Mouse (Mus musculus): ENCODE measurements at regions not wholly inside any gene's neighbourhood (a gene's known extent, or its start where the extent isn't known, plus 50 kb on each side); places are given as distances from the start of the nearest gene placed in this dataset.
A peak's percentile ranks its signal among the peaks of the same experiment; 100 is the strongest.

GRCm38 (mm10) chr14:98781711-98782110 lies 212.4 kb downstream of the Rpl36a-ps1 start:
- Histone ChIP-seq H3K9me3 (ENCODE audit: low read depth, low read length) (no peaks in the 10 kb centered on the region), H3K9ac (no peak overlapping the region), H3K4me1 (ENCODE audit: insufficient read depth) (no peaks in the 10 kb centered on the region), H3K4me3 (ENCODE audit: low read depth, low read length) (no peak overlapping the region), H3K4me2 (no peak overlapping the region), H3K27me3 (ENCODE audit: insufficient read depth, low read length) (no peaks in the 10 kb centered on the region), H3K27ac (ENCODE audit: low read depth) (no peak overlapping the region), H3K36me3 (ENCODE audit: insufficient read depth) (no peaks in the 10 kb centered on the region)
- TF ChIP-seq CTCF (IDR thresholded peaks at IDR 0.05; ENCODE audit: low read depth) = no peak
- DNase-seq (no peak), ATAC-seq (ENCODE audit: insufficient read depth) (no peak)
- 92% methylated on average over 12 of the region's 12 CpGs for WGBS

GRCm38 (mm10) chr14:98772080-98772479 lies 222.0 kb downstream of the Rpl36a-ps1 start:
- no peak overlapping the region for H3K9ac ChIP-seq
- no peaks in the 10 kb centered on the region for H3K36me3 ChIP-seq (ENCODE audit: insufficient read depth)
- 75% methylated on average over 4 of the region's 4 CpGs for WGBS
- no peaks in the 10 kb centered on the region for H3K4me1 ChIP-seq (ENCODE audit: insufficient read depth)
- no peak for DNase-seq
- no peaks in the 10 kb centered on the region for H3K9me3 ChIP-seq (ENCODE audit: low read depth, low read length)
- H3K27ac ChIP-seq (ENCODE audit: low read depth) = no peak overlapping the region
- H3K27me3 ChIP-seq (ENCODE audit: insufficient read depth, low read length) = no peaks in the 10 kb centered on the region
- ATAC-seq (ENCODE audit: insufficient read depth) = no peak
- no peak overlapping the region for H3K4me2 ChIP-seq
- TF ChIP-seq CTCF (IDR thresholded peaks at IDR 0.05; ENCODE audit: low read depth) = no peak
- no peak overlapping the region for H3K4me3 ChIP-seq (ENCODE audit: low read depth, low read length)

- Histone ChIP-seq H3K27me3 (ENCODE audit: insufficient read depth, low read length) (no peaks in the 10 kb centered on the region), H3K9me3 (ENCODE audit: low read depth, low read length) (no peaks in the 10 kb centered on the region), H3K36me3 (ENCODE audit: insufficient read depth) (no peaks in the 10 kb centered on the region), H3K27ac (ENCODE audit: low read depth) (no peak overlapping the region), H3K4me3 (ENCODE audit: low read depth, low read length) (no peak overlapping the region), H3K9ac (no peak overlapping the region), H3K4me2 (no peak overlapping the region), H3K4me1 (ENCODE audit: insufficient read depth) (no peaks in the 10 kb centered on the region)
- no peak for ATAC-seq (ENCODE audit: insufficient read depth)
- WGBS = 70% methylated on average over 2 of the region's 2 CpGs
- no peak for DNase-seq
- no peak for TF ChIP-seq CTCF (IDR thresholded peaks at IDR 0.05; ENCODE audit: low read depth)
These were observed 225.3 kb downstream of the Rpl36a-ps1 start for GRCm38 (mm10) chr14:98768845-98769244.

GRCm38 (mm10) chr14:98767481-98767880 lies 226.6 kb downstream of the Rpl36a-ps1 start:
- Histone ChIP-seq H3K36me3 (ENCODE audit: insufficient read depth) (no peaks in the 10 kb centered on the region), H3K4me3 (ENCODE audit: low read depth, low read length) (no peak overlapping the region), H3K27me3 (ENCODE audit: insufficient read depth, low read length) (no peaks in the 10 kb centered on the region), H3K27ac (ENCODE audit: low read depth) (no peak overlapping the region), H3K9me3 (ENCODE audit: low read depth, low read length) (no peaks in the 10 kb centered on the region), H3K4me1 (ENCODE audit: insufficient read depth) (no peaks in the 10 kb centered on the region), H3K4me2 (no peak overlapping the region), H3K9ac (no peak overlapping the region)
- 81% methylated on average over 7 of the region's 7 CpGs for WGBS
- DNase-seq = no peak
- no peak for TF ChIP-seq CTCF (IDR thresholded peaks at IDR 0.05; ENCODE audit: low read depth)
- no peak for ATAC-seq (ENCODE audit: insufficient read depth)

- no peaks in the 10 kb centered on the region for H3K27me3 ChIP-seq (ENCODE audit: insufficient read depth, low read length)
- no peak for ATAC-seq (ENCODE audit: insufficient read depth)
- TF ChIP-seq CTCF (IDR thresholded peaks at IDR 0.05; ENCODE audit: low read depth) = no peak
- no peak overlapping the region for H3K4me2 ChIP-seq
- H3K9me3 ChIP-seq (ENCODE audit: low read depth, low read length) = no peaks in the 10 kb centered on the region
- H3K4me1 ChIP-seq (ENCODE audit: insufficient read depth) = no peaks in the 10 kb centered on the region
- DNase-seq = no peak
- no peak overlapping the region for H3K4me3 ChIP-seq (ENCODE audit: low read depth, low read length)
- H3K36me3 ChIP-seq (ENCODE audit: insufficient read depth) = no peaks in the 10 kb centered on the region
- H3K9ac ChIP-seq = no peak overlapping the region
- no peak overlapping the region for H3K27ac ChIP-seq (ENCODE audit: low read depth)
These were observed 228.8 kb downstream of the Rpl36a-ps1 start for GRCm38 (mm10) chr14:98765358-98765757.

GRCm38 (mm10) chr14:98750766-98751165 lies 243.4 kb downstream of the Rpl36a-ps1 start:
- Histone ChIP-seq H3K27me3 (ENCODE audit: insufficient read depth, low read length) (no peaks in the 10 kb centered on the region), H3K4me2 (no peak overlapping the region), H3K36me3 (ENCODE audit: insufficient read depth) (no peaks in the 10 kb centered on the region), H3K27ac (ENCODE audit: low read depth) (no peak overlapping the region), H3K9me3 (ENCODE audit: low read depth, low read length) (no peaks in the 10 kb centered on the region), H3K4me3 (ENCODE audit: low read depth, low read length) (no peak overlapping the region), H3K4me1 (ENCODE audit: insufficient read depth) (no peaks in the 10 kb centered on the region), H3K9ac (no peak overlapping the region)
- WGBS = 91% methylated on average over 6 of the region's 6 CpGs
- peak; percentile 29; the same call in 1 of the 2 replicates for TF ChIP-seq CTCF (IDR thresholded peaks at IDR 0.05; ENCODE audit: low read depth)
- no peak for ATAC-seq (ENCODE audit: insufficient read depth)
- no peak for DNase-seq

GRCm38 (mm10) chr14:98749086-98750027 lies 244.8 kb downstream of the Rpl36a-ps1 start:
- H3K4me3 ChIP-seq (ENCODE audit: low read depth, low read length) = no peak overlapping the region
- no peak for DNase-seq
- H3K27me3 ChIP-seq (ENCODE audit: insufficient read depth, low read length) = no peaks in the 10 kb centered on the region
- no peak overlapping the region for H3K9ac ChIP-seq
- 63% methylated on average over 14 of the region's 14 CpGs for WGBS
- no peaks in the 10 kb centered on the region for H3K36me3 ChIP-seq (ENCODE audit: insufficient read depth)
- H3K9me3 ChIP-seq (ENCODE audit: low read depth, low read length) = no peaks in the 10 kb centered on the region
- no peak for TF ChIP-seq CTCF (IDR thresholded peaks at IDR 0.05; ENCODE audit: low read depth)
- H3K27ac ChIP-seq (ENCODE audit: low read depth) = no peak overlapping the region
- H3K4me2 ChIP-seq = no peak overlapping the region
- ATAC-seq (ENCODE audit: insufficient read depth) = no peak
- no peaks in the 10 kb centered on the region for H3K4me1 ChIP-seq (ENCODE audit: insufficient read depth)

Data from lung, embryonic 14.5 days (tissue).